Mouse (Mus musculus) urinary bladder, postnatal 4 days (tissue): ENCODE data around the gene Rtp1.

Source experiments
- DNase-seq, 2 experiments: peaks; one replicate each; pipeline ENCODE4 v3.0.0; 2021 to 2022; ENCODE audit warnings: low spot score in 2 of 2

The Rtp1 gene

GRCm38 (mm10) chr16:23428647-23429319 is at the start of gene Rtp1:
TSS of gene Rtp1 (plus strand) at chr16:23429133.
- no peak for DNase-seq

GRCm38 (mm10) chr16:23379536-23380230 is 49.2 kb upstream of the Rtp1 start:
- no peak for DNase-seq

DNA sequence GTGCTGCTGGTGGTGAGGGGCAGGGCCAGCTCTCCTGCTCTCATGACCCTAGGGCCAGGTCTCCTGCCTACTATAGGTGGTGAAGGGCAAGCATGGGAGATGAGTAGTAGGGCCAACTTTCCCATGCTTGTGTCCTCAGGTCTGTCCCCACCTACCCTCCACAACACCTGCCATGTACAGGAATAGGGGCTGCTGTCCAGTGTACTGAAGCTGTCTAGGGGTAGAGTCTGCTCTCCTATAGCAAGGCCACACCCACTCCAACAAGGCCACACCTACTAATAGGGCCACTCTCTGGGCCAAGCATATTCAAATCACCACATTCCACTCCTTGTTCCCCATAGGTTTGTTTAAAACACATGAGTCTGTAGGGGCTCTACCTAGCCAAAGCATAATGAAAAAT is 44.6 kb upstream of the Rtp1 start:
- no peak for DNase-seq

- no peak for DNase-seq
Measured at GRCm38 (mm10) chr16:23397931-23398330, 31.0 kb upstream of the Rtp1 start.

DNA sequence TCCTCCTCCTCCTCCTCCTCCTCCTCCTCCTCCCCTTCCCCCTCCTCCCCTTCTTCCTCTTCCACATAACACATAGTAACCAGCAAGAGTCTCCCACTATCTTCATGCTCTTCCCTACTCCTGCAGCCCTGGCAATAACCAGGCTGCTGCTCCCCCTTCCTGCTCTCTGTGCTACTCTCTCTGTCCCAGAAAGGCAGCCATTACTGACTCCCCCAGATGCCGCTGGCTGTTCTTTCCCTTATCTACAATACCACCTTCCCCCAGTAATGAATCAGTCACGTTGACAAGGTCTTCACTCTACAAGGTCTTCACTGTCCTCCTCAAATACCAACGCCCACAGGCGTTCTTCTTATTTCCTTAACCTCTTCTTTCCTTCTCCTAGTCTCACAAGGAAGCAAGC is 27.5 kb upstream of the Rtp1 start:
- DNase-seq, result no peak

DNA sequence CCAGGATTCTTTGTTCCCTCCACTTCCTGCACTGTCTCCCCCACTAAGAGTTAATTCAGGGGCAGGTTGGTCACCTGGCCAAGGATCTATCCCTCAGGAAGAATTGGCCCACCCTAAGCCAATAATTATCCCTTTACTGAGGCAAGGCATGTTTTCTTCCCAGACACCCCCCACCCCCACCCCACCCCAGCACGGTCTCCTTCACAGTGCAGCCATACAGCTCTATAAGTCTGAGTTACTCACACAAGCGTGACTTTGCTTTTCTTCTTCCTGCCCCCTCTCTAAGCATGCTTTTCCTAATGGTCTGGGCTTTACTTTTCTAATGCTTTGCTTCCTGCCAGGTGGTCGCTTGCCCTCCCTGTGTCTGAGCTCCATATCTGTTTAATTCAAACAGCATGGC is 27.0 kb upstream of the Rtp1 start:
- DNase-seq, result no peak

DNA sequence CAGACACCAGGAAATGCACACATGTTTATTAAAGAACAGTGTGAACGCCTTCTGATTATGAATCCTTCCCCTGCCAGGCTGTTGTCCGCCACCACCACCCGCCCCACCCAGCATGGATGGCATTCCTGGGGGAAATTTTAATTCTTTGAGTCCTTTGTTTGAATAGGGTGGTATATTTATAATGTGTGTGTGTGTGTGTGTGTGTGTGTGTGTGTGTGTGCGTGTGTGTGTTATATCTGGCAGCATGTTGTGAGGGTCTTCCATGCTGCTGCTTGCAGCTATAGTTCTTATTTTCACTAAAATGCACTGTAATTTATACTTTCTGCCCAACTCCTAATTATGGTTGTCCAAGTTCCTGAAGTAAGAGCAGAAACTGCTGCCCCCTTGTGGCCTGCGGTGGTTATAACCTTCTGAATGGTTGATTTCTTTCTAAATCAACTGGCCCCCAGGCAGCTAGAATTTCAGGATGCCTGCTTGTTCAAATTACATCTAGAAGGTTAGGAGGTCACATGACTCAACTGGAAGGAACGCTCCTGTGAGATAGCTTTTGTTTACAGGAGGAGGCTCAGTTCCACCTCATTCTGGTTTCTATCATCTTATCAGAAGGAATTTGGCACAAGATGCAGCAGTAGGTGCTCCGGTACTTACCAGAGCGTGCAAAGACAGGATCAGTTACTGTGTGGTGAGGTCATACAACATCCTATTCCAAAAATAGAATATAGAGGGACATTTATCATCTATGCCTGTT is 25.8 kb upstream of the Rtp1 start:
- DNase-seq, result peak; percentile 64 to 78

GRCm38 (mm10) chr16:23412930-23413329 is 16.0 kb upstream of the Rtp1 start:
- DNase-seq, result no peak

DNA sequence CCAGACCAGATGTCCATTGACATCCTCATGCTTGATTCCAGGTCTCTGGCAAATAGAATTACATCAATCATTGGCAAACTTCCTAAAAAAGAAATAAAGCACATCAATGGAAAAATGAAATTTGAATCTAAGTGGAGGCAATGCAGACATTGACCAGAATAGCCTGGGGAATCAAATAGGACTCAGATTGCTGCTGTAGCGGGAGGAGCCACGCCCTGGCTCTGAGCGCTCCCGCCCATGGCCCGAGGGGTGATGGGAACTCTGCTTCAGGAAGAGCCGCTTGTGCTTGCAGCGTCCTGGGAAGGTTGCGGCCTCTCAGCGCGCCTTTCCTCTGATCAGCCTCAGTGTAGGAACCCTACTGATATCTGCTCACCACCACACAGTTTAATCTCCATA is 12.7 kb upstream of the Rtp1 start:
- DNase-seq, result no peak

- DNase-seq, result no peak
Measured at GRCm38 (mm10) chr16:23416657-23417293, 12.2 kb upstream of the Rtp1 start.

- DNase-seq, result no peak
Measured at GRCm38 (mm10) chr16:23417456-23418240, 11.3 kb upstream of the Rtp1 start.

DNA sequence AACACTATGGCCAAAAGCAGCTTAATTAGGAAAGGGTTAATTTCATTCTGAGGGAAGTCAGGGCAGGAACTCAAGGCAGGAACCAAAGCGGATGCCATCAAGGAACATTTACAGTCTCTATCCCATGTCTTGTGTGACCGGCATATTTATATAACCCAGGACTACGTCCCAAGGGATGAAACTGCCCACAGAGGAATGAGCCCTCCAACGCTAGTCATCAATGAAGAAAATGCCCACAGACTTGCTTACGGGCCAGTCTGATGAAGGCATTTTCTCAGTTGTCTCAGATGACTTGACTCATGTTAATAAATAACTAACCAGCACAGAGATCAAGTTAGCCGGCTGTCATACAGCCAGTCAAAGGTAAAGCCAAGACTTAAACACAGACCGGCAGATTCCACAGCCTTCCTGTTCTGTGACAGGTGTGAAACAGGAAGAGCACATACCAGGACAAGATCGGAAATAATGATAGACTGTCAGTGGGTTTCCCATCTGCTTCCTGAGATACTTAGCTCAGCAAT is 9.3 kb upstream of the Rtp1 start:
- DNase-seq, result no peak

DNA sequence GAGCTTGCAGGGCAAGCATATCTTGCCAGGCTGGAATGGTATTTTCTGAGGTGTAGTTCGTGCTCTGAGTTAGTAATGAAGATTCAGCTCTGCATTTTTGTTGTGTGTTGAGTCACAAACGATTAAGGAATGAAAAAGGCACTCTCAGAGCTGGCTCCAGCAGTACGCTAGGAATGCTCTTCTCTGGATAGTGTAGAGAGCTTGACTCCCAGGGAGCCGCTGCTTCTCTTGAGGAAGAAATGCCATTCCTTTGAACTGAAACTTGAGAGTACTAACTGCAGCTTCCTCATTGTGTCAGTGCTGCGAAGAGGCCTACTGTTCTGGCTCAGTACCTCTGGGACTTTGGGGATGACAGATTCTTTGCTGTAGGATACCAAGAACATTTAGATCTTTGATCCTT is 5.1 kb upstream of the Rtp1 start:
- DNase-seq, result no peak

DNA sequence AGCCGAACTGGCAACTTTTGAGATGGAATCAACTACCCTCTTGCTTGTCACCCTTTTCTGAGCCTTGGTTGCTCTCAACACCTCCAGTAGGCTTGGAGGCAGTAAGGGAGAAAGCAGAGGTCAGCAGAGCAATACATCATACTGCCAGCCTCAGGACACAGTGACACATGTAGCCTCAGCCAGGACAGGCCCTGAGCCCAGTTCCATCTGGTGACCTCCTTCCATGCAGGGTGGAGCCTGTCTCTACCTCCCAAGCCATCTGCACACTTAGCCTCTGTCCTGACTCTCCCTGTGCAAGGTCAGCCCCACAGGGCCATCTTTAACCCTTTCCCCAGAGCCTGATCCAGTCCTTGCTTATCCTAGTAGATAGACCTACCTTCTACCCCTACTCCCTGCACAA is 1.2 kb upstream of the Rtp1 start:
- no peak for DNase-seq

DNA sequence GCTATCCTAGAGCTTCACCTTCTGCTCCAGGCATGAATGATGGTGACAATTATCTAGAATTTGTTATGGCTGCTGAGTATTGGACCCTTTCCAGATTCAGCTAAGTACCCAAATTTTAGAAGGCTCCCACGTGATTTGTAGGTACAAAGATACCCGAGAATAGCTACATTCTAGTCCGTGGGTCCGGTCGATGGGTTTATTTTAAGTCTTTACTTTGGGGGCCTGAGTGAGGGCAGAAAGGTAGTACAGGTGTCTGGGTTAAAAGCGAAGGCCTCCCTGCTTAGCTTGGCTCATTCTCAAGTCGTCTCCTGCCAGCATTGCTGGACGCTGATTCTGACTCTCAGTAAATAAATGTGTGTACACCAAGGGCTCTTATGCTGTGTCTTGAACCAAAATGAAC is 1.1 kb downstream of the Rtp1 start:
- DNase-seq, result no peak

DNA sequence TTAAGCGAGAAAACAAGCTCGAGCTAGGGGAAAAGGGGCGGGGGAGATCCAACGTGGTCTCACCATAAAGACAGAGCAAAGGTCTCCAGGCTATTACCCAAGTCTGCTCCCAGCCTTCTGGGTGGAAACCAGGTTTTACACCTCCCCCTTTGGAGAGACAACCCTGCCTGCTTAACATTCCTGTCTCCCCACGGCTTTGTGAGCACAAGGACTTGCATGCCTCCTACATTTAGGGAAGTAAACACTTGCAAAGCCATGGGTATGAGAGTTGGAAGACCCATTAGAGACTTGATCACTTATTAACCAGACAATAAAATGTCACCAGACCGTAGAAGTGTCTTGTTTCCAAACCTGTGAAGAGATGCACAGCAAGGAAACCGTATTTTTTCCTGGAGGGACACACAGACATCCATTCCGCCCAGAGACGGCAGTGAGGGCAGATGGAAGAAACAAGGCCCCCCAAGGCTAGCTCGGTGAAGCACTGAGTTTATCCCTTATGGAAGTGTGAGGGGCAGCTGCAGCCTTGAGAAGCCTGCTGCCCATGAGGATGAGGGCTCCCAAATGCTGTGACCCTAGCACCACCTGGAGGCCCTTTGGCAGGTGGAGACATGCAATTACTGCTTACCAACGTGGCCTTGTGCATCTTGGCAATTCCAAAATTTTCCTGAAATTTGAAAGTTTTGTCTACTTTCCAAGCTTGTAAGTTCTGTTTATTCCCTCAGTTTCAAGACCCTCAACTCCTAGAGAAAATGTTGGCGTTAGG is 8.7 kb downstream of the Rtp1 start:
- DNase-seq, result no peak

- DNase-seq, result no peak
Measured at GRCm38 (mm10) chr16:23444231-23444630, 15.3 kb downstream of the Rtp1 start.

- DNase-seq, result no peak
Measured at GRCm38 (mm10) chr16:23449946-23450345, 21.0 kb downstream of the Rtp1 start.

GRCm38 (mm10) chr16:23450816-23451215 is 21.9 kb downstream of the Rtp1 start:
- no peak for DNase-seq

DNA sequence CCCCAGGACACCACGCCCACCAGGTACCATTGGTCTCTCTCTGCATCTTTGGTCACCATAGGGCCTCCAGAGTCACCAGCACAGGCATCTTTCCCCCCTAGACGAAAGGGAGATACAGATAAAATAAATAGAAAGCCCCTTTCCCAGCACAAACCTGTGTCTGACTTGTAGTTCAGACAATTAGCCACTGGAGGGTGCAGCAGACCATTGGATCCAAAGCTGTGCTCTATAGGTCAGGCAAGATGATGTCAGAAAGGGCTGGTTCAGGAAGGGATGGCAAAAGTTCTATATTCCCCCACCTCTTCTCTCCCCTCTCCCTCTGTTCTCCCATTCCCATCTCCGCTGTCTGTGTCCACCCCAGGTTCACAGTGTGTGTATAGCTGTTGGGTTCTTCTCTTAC is 23.5 kb downstream of the Rtp1 start:
- peak in 1 of 2 experiments; percentile 27 for DNase-seq

DNA sequence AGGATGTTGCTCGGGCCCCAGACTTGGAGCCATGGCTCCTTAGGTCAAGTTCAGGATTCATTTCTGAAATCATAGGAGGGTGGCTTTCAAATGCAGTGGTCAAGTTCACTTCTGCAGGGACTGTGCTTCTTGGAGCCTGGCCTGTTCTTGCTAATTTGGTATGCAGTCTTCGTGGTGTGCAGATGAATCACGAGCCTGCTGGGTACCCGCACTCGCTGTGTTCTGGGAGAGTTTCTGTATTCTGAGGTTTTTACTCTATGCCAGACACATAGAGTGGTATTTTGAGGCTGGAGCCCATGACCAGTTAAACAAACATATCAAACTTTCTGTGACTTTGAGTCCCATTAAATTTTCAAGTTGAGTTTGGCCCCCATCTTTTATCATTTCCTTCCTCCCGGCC is 25.4 kb downstream of the Rtp1 start:
- no peak for DNase-seq
